Mouse (Mus musculus) ES-CJ7 (cell line): ENCODE measurements at regions not wholly inside any gene's neighbourhood (a gene's known extent, or its start where the extent isn't known, plus 50 kb on each side); places are given as distances from the start of the nearest gene placed in this dataset.
A peak's percentile ranks its signal among the peaks of the same experiment; 100 is the strongest.

Experiments used
- DNase-seq: peaks from one replicate; pipeline ENCODE4 v3.0.0; 2011; ENCODE audit warnings: low read depth, low spot score

DNA sequence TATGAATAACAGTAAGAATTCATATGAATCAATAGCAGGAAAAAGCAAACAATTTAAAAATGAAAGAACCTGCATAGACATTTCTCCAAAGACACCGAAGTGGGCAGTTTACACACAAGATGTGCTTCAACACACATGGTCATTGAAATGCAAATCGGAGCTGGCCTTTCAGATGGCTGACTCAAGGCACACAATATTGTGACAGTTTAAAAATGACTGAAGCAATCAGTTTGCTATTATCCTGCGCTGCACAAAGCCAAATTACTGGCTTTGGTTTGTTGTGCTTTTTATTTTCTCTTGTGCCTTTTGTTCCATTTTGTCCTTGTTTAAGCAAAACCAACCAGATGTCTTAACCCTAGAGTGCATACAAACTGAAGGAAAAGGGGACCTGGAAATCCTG lies 449.4 kb downstream of the Cbln4 start:
- DNase-seq, result no peak

DNA sequence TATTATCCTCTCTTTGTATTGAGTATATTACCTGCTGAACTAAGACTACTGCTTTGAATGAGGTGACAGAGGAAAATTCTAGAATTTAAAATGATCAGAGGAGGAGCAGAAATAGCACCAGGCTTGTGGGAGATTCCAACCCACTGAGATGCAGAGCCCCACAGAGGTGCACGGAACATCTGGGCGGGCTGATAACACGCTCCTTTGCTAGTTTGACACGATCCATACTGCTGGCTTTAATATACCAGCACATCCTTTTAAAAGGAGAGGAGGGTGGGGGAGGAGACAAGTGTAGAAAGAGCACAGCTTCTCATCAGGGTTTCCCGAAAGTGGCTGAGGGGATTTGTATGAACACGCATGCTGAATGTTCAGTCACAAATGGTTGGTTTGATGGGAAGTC lies 451.0 kb downstream of the Cbln4 start:
- no peak for DNase-seq

DNA sequence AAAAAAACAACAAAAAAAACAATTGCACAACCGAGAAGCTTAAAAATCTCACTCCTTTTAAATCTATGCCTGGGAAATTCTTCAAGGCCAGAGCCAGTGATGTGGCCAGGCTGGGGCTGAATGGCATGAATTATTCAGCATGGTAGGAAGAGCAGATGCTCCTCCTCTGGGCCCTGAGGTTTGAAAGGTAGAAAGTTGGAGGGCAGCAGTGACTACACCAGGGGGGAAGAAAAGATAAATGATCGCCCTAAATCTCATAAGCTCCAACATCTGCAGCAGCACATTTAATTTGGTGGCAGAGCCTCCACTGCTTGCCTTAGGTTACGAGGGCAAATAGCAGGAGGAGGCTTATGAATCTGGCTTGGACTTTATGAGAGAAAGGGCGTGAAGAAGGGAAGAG lies 455.1 kb downstream of the Cbln4 start:
- no peak for DNase-seq

DNA sequence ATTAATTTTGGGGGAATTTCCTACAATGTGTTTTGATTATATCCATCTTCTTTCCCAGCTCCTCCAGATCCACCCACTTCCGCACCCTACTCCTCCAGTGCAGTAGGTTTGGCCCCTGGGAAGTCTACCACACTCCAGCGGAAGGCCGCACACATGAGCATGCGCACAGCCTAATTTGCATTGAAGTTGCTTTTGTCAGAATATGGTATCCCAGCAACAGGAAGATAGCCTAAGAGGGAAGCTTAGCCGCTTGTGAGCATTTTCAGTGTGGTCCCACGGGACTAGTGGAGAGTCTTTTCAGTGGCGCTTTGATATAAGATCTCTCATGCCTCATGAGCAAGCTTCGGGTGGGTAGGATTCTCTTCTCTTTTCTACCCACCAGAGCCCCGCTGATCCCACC lies 455.6 kb downstream of the Cbln4 start:
- no peak for DNase-seq

DNA sequence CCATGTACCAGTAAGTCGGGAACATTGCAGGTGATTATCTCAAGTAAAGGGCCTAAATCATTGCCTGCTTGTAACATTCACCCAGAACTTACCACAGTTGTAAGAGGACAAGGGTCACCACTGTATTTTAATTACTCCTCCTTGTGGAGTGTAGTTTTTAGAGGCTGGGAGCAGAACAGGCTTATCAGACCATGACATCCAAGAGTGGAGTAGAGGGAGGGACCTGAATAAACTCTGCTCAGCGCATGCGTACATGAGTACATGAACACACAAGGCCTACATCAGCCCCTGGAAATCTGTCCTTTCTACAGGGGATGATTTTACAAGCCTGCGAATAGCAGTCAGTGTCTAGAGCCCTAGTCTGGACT lies 456.4 kb downstream of the Cbln4 start:
- DNase-seq, result no peak

DNA sequence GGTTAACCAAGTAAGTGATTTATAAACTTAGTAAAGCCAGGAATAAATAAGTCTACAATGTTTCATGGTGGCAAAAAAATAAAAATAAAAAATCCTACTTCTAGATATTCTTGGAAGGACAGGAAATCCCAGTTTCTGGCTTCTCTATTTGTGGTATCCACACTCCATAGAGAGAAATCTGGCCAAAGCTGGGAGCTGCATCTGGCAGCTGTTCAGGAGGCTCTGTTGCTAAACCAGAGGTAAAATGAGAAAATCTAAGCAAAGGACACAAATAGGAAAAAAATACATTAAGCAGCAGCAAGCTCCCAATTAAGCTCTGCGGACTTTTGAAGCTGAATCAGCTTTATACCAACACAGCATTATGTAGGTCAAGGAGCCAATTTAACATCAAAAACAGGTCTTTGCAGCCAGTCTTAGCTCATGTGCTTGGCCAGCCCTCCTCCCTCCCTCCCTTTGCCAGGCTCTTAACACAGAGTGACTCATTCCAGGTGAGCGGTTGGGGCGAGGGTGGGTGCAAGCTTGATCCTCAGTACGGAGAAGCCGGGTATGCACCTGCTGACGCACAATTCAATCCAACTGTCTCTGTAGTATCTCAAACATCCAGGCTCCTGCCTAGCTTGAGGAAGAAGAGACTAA lies 456.9 kb downstream of the Cbln4 start:
- no peak for DNase-seq

DNA sequence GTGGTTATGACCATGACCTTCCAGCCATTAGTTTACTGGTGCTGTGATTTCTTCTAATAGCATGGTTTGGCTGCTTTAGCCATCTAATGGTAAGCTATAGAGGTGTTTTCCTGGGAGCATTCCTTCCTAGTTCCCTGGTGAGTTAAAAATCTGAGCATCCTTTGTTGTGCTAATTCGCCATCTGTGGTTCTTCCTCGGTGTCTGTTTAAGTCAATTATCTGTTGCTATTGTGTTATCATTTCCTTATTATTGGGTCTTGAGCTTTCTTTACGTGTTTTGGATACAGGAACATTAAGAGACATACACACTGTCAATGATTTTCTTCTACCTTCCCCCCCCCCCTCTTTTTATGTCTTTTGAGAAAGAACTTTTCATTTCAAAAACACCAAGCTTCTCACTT lies 468.9 kb downstream of the Cbln4 start:
- DNase-seq, result peak; percentile 73

DNA sequence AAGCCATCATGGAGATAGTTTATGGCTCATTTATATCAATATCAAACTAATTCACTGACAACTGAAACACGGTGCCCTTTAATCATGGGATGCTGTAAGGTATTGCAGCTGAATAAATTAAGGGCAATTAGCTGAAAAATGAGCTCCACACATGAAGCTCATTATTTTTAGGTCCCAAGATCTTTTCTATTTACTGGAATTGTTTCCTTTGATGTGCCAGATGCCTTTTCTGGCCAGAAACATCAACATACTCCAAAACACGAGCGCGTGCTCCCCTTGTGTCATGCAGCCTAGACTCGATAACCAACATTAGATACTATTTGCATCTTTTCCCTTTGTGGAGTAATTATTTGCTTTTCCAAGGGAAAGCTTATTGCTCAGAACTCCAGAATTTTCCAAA lies 480.6 kb downstream of the Cbln4 start:
- DNase-seq, result no peak

DNA sequence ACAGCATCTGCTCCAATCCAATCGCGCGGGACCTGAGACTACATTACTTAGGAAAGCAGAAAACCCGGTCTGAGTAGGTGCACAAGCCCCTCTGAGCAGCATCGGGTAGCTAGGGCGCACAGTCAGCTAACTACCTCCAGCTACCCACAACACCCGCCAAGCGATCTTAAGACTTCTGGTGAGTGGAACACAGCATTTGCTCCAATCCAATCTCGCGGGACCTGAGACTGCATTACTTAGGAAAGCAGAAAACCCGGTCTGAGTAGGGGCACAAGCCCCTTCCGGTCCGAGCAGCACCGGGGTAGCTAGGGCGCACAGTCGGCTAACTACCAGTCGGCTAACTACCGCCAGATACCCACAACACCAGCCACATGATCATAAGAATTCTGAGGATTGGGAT lies 500.5 kb downstream of the Cbln4 start:
- DNase-seq, result peak; percentile 76

DNA sequence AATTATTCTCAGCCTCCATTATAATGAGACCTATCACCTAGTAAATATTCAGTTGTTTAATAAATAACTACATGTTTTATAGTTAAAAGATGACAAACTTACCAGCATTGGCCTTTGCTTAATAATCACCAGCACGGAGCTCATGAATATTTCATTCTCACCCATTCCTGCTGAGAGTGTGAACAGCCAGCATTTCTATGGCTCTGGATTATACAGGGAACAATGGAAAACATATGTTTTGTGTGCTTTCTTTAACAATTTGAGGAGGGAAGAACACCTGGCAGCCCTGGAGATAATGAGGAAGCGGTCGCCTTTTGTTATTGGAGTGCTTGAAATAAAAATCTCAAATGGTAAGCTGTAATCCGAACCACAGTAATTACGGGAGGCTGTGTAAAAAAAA lies 528.4 kb downstream of the Cbln4 start:
- no peak for DNase-seq

DNA sequence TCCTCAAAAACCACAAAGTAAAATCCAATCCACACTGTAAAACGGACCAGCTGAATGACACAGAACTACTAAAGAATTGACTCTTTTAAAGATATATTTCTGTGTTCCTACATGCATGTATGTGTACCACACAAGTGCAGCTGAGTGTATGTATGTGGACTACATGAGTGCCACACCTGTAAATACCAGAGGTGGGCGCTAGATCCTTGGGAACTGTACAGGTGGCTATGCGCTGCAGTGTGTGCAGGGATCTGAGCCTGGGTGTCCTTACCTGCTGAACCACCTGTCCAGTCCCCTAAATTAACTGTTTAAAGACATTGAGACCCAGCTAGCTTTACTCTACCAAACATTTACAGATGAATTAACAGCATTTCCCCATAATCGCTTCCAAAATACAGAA lies 546.6 kb downstream of the Cbln4 start:
- DNase-seq, result peak; percentile 11

DNA sequence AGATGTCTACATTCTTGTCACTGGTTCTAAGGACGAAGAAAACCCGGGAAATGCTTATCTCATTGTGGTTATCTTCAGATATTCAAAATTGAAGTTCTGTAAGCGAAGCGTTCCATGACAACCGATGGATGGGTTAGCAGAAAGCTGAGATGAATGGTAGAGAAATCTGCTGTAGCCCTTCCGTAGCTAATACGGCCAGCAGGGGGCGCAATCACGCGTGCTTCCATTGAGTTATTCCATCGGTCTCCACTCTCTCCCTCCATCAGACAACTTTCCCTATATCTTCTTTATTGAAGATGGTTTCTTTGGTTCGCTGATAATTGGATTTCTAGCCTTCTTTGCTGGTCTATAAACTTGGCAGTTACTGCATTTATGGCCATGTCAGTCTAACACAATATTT lies 549.5 kb downstream of the Cbln4 start:
- peak; percentile 50 for DNase-seq

DNA sequence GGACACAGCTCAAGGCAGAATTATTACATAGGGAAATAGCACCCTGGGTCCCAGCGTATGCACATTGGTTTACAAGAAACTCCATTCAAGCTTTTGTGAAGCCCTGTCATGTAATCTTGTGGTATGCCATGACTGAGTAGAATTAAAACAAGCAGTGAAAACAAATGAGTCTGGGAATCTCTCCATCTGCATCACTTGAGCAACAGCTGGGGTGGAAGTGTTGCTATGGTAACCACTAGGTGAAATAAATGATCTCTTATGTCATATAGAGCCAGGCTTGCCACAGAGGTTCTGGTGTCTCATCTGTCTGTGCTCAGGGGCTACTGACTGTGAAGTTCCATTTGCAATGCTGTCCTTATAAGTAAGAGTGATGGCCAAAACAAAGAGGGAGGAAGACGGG lies 556.0 kb downstream of the Cbln4 start:
- DNase-seq, result no peak

DNA sequence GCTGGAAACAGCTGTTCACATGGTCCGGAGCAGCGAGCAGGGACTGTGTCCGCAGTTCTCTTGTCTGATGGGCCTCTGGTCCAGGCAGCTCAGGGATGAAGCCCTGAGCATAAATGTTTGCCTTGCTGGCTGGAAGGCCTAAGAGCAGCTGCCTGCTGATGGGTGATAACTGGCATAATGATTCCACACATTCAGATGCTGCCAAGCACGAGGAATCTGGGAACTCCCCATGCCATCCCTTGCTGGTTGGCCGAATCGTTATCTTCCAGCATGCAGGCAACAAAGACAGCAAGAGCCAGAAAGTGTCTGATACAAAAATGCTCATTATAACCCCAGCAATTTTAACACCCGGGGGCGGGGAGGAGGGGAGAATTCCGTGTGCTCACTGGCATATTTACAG lies 590.0 kb downstream of the Cbln4 start:
- no peak for DNase-seq

DNA sequence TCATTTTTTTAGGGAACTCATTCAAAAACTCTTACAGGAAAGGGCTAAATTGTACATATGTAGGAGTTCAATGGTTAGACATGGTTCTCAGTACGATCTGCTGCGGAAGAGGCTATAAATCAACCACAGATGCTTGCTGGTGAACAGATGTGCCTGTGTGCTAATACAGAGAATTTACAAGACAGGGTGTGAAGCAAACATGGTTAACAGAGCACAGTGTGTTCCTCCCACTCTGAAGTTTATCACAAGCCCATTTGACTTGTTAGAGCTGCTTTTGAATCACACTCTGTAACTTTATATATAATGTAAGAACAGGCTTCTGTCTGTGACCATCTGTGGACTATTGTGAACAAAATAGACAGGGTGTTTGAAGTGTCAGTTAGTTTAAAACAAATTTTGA lies 637.2 kb downstream of the Cbln4 start:
- no peak for DNase-seq

DNA sequence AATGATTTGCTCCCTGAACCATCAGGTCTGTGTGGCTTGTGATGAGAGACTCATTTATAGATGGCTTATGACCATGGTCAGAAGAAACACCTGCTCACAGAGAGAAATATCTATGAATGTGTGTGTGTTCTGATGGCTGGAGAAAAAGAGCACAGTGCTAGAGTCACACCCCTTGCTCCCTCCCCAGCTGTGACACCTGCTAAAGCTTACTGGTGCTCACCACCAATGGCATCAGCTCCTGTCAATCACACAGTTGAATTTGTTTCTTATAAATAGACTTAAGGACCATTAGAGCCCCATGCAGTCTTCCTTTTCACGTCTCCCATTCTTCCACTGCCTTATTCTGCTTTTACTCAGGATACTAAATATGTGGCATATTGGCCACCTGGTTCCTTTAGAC lies 654.3 kb downstream of the Cbln4 start:
- no peak for DNase-seq

DNA sequence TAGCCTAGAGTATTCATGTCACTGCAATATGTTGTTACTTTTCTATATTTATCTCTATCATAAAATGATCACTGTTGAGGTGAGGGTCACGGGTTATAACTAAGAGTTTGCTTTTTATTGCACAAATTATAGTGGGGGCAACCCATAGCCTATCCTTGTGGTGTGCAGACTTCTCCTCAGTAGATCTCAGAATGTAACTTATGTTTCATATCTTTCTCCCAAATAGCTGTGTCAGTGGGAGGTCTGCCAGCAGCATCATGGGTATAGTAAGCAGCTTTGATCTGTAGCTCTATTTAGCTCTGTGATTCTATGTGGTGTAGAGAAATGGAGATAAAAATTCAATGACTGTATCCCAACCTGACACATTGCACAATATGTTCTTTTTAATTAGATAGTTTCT lies 641.9 kb downstream of the Dok5 start:
- DNase-seq, result no peak

DNA sequence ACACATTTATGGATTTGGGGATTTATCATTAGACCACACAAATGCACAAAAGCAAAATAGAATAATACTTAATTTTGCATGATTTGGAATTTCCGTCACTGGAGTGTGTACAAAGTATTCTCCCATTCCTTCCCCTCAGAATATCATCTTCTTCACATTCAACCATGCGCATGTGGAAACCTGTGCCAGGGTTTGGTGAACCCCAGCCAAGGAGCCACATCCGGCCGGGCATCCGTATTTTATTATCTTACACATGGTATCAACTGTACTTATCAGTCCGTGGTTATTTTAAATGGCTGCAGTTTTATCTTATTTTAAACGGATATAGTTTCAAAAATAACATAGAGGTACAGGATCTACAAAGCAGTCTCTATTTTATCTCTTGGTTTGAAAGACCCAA lies 641.4 kb downstream of the Dok5 start:
- DNase-seq, result no peak

DNA sequence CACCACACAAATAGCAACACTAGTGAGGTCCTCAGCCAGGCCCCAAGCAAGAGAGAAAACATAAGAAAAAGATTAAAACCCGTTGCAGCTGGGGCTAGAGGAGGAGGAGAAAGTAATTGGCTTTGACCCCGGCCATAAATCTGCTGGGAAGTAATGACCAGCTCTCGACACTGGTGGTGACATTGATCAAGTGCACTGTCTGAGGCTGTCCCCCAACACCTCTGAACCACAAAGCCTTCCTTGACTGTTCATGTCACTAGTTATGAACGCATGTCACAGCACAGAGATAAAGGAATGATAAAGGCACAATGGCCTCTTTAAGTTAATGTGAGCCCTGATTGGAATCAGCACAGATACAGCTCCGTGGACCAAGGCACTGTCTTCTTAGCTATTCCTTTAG lies 640.1 kb downstream of the Dok5 start:
- DNase-seq, result no peak

DNA sequence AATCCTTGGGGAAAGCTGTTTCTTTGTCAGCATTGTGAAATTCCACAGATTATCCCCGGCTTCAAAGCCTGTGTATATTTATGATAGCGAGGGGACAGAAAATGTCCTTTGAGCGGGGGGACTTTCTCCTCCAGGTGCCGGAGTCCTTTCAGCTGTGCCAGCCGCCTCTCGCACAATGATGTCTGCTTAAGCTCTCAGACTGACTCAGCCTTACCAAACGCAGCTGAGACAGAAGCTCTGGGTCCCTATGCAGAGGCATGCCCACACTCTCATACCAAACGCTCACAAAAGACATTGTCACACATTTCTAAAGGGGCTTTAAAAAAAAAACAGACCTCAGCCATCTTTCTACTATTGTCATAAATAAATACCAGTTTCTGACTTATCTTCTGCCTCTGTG lies 633.9 kb downstream of the Dok5 start:
- DNase-seq, result no peak

DNA sequence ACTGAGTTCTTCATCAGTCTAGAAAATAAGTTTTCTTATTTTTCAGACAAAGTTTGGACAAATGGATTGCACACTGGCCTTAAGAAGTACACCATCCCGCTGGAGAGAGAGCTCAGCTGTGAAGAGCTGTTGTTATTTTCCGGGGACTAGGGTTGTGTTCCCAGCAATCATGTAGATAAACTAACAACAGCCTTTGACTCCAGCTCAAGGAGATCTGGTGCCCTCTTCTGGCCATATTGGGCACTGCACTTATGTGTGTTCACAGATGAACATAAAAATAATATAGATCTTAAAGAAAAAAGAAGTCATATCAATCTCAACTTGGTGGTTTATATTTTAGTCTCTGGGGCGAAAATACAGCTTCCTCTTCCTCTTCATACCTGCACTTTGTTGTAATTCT lies 633.0 kb downstream of the Dok5 start:
- DNase-seq, result peak; percentile 32

DNA sequence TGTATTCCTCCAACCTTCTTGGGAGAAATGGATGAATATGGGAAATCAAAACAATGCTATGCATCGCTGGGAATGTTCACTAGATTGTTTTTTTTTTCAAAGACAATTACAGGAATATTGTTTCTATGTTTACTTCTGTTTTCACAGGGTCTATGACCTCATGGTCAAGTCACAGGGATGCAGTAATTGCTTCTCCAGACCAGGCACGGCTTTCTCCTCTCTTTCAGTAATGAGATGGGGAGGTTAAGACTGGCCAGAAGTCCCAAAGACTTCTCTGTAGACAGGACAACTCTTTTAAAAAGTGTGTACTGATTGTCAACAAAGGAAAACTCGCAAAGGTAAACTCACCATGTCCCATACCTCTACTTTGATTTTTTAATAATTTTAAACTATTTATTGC lies 631.8 kb downstream of the Dok5 start:
- no peak for DNase-seq

DNA sequence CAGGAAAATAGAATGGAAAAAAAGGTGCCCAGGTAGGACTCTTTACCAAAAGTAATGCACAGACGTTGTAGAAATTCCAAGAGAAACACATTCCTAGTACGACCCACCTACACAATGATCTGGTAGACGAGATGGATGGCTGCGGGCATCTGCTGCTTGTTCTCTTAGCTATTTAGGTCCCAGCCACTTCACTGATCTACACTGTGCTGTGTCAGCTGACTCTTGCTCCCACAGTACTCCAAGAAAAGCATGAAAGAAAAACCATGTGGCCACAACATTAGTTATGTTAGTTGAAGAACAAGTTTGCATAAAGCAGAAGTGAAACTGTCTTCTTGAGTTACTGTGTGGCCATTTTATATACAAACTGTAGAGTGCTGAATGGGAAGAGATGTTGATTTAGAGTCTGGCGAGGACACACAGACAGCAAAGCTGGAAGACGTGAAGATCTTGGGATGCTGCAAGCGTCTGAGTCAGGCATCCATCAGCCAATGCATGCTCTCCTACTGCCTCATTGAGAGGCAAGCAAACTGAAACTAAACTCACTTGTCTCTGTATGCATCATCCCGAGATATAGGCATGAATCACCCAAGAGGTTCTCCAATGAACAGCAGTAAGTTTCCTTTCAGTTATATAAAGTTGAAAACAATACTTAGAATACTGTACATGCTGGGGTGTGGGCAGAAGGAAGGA lies 626.6 kb downstream of the Dok5 start:
- no peak for DNase-seq

DNA sequence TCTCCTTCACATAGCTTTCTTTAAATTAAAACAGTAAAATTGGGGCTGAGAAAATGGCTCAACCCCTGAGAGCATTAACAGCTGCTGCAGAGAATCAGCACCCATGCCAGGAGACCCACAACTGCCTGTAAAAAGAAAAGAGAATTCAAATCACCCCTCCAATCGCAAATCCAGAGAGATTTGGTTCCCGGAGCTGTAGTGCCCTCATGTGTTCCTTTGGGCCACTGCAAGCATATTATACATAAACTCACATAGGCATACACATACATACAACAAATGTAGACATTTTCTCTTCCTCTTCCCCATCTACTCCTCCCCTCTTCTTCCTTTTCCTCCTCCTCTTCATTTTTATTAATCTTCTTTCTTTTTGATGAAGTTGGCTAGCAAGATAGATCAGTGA lies 616.5 kb downstream of the Dok5 start:
- peak; percentile 24 for DNase-seq
